Mouse (Mus musculus): ENCODE data around the gene Prox2. TPM values are rescaled to one million over a fixed set of nuclear protein-coding genes. Genes with fewer than 3 reads are reported as not detected.
A peak's percentile ranks its signal among the peaks of the same experiment; 100 is the strongest.

Prox2 gene
- total and polyA plus RNA-seq, 3 experiments: 2.4 to 13.3 (median 4.5) TPM

- TF ChIP-seq CHD2 (IDR thresholded peaks at IDR 0.05; ENCODE audit: low read length): peak; percentile 72
- TF ChIP-seq RAD21 (IDR thresholded peaks at IDR 0.05; ENCODE audit: low read depth, low read length): no peak; the same call in 1 of the 2 replicates
- TF ChIP-seq POLR2AphosphoS2 (IDR thresholded peaks at IDR 0.05; ENCODE audit: low read depth, low read length): no peak
- peak; percentile 74 for TF ChIP-seq TCF12 (IDR thresholded peaks at IDR 0.05; ENCODE audit: low read depth, low read length)
- no peak for TF ChIP-seq USF2 (conservative IDR thresholded peaks at IDR 0.05; ENCODE audit: low read depth, low read length)
- TF ChIP-seq MXI1 (IDR thresholded peaks at IDR 0.05; ENCODE audit: low read depth, low read length): peak; percentile 72
- no peak for TF ChIP-seq CTCF (conservative IDR thresholded peaks at IDR 0.05 in 1 of 2, IDR thresholded peaks at IDR 0.05 in 1 of 2; ENCODE audit: low read depth in 2 of 2, low read length in 2 of 2)
- peak; percentile 44 for TF ChIP-seq BHLHE40 (IDR thresholded peaks at IDR 0.05; ENCODE audit: low read depth, low read length)
- TF ChIP-seq UBTF (IDR thresholded peaks at IDR 0.05; ENCODE audit: low read depth, low read length): no peak
These were observed 59.3 kb downstream of the Prox2 start (continued) for GRCm38 (mm10) chr12:85051218-85051617.

Other genes with a start within 250 kb of the Prox2 start
- under 0.01 and 0.25 TPM in 2 replicates for gene Ltbp2, start 234.2 kb downstream of the Prox2 start, total RNA-seq (2012; rRNA removed)
- gene Ltbp2, start 234.2 kb downstream of the Prox2 start, total RNA-seq (2014; rRNA removed): 0.19 TPM in 1 of 2 replicates, not detected in the other
- 0.61 and 0.97 TPM in 2 replicates for gene Ltbp2, start 234.2 kb downstream of the Prox2 start, polyA plus RNA-seq (2012; ENCODE audit: insufficient read length, low read depth)
- gene Fcf1, start 139.9 kb downstream of the Prox2 start, total RNA-seq (2012; rRNA removed): 152 and 188 TPM in 2 replicates
- 273 and 340 TPM in 2 replicates for gene Fcf1, start 139.9 kb downstream of the Prox2 start, total RNA-seq (2014; rRNA removed)
- gene Fcf1, start 139.9 kb downstream of the Prox2 start, polyA plus RNA-seq (2012; ENCODE audit: insufficient read length, low read depth): 239 and 265 TPM in 2 replicates
- 18.5 and 21.6 TPM in 2 replicates for gene Arel1, start 139.9 kb downstream of the Prox2 start, total RNA-seq (2012; rRNA removed)
- 20.0 and 22.5 TPM in 2 replicates for gene Arel1, start 139.9 kb downstream of the Prox2 start, total RNA-seq (2014; rRNA removed)
- 14.2 and 16.9 TPM in 2 replicates for gene Arel1, start 139.9 kb downstream of the Prox2 start, polyA plus RNA-seq (2012; ENCODE audit: insufficient read length, low read depth)
- 20.1 and 22.3 TPM in 2 replicates for gene Ylpm1, start 114.4 kb downstream of the Prox2 start, total RNA-seq (2012; rRNA removed)
- gene Ylpm1, start 114.4 kb downstream of the Prox2 start, total RNA-seq (2014; rRNA removed): 19.3 and 20.7 TPM in 2 replicates
- gene Ylpm1, start 114.4 kb downstream of the Prox2 start, polyA plus RNA-seq (2012; ENCODE audit: insufficient read length, low read depth): 56.8 and 58.7 TPM in 2 replicates
- 116 and 122 TPM in 2 replicates for gene Dlst, start 74 bp upstream of the Prox2 start, total RNA-seq (2012; rRNA removed)
- gene Dlst, start 74 bp upstream of the Prox2 start, total RNA-seq (2014; rRNA removed): 144 TPM in 2 replicates
- 165 and 208 TPM in 2 replicates for gene Dlst, start 74 bp upstream of the Prox2 start, polyA plus RNA-seq (2012; ENCODE audit: insufficient read length, low read depth)
- gene Rps6kl1, start 40.5 kb upstream of the Prox2 start, total RNA-seq (2012; rRNA removed): 0.21 and 0.97 TPM in 2 replicates
- gene Rps6kl1, start 40.5 kb upstream of the Prox2 start, total RNA-seq (2014; rRNA removed): 0.36 and 0.43 TPM in 2 replicates
- 0.59 and 0.86 TPM in 2 replicates for gene Rps6kl1, start 40.5 kb upstream of the Prox2 start, polyA plus RNA-seq (2012; ENCODE audit: insufficient read length, low read depth)
- 0.34 and 0.50 TPM in 2 replicates for gene Pgf, start 67.0 kb upstream of the Prox2 start, total RNA-seq (2012; rRNA removed)
- gene Pgf, start 67.0 kb upstream of the Prox2 start, total RNA-seq (2014; rRNA removed): 0.64 and 0.76 TPM in 2 replicates
- 0.73 and 1.7 TPM in 2 replicates for gene Pgf, start 67.0 kb upstream of the Prox2 start, polyA plus RNA-seq (2012; ENCODE audit: insufficient read length, low read depth)
- gene Eif2b2, start 108.7 kb upstream of the Prox2 start, total RNA-seq (2012; rRNA removed): 123 and 138 TPM in 2 replicates
- gene Eif2b2, start 108.7 kb upstream of the Prox2 start, total RNA-seq (2014; rRNA removed): 83.6 and 94.9 TPM in 2 replicates
- 143 and 180 TPM in 2 replicates for gene Eif2b2, start 108.7 kb upstream of the Prox2 start, polyA plus RNA-seq (2012; ENCODE audit: insufficient read length, low read depth)
- 6.1 and 7.8 TPM in 2 replicates for gene Mlh3, start 159.8 kb upstream of the Prox2 start, total RNA-seq (2012; rRNA removed)
- 8.2 and 9.8 TPM in 2 replicates for gene Mlh3, start 159.8 kb upstream of the Prox2 start, total RNA-seq (2014; rRNA removed)
- gene Mlh3, start 159.8 kb upstream of the Prox2 start, polyA plus RNA-seq (2012; ENCODE audit: insufficient read length, low read depth): 6.7 and 8.3 TPM in 2 replicates
- 22.7 and 27.5 TPM in 2 replicates for gene Acyp1, start 177.7 kb upstream of the Prox2 start, total RNA-seq (2012; rRNA removed)
- 34.0 and 37.2 TPM in 2 replicates for gene Acyp1, start 177.7 kb upstream of the Prox2 start, total RNA-seq (2014; rRNA removed)
- gene Acyp1, start 177.7 kb upstream of the Prox2 start, polyA plus RNA-seq (2012; ENCODE audit: insufficient read length, low read depth): 10.7 and 15.3 TPM in 2 replicates
- gene Zc2hc1c, start 177.8 kb upstream of the Prox2 start, total RNA-seq (2012; rRNA removed): 0.08 and 0.13 TPM in 2 replicates
- not detected in 2 replicates for gene Zc2hc1c, start 177.8 kb upstream of the Prox2 start, total RNA-seq (2014; rRNA removed)
- 0.13 and 0.19 TPM in 2 replicates for gene Zc2hc1c, start 177.8 kb upstream of the Prox2 start, polyA plus RNA-seq (2012; ENCODE audit: insufficient read length, low read depth)
- gene Nek9, start 228.6 kb upstream of the Prox2 start, total RNA-seq (2012; rRNA removed): 23.5 and 27.4 TPM in 2 replicates
- gene Nek9, start 228.6 kb upstream of the Prox2 start, total RNA-seq (2014; rRNA removed): 12.7 and 15.6 TPM in 2 replicates
- 30.9 and 32.0 TPM in 2 replicates for gene Nek9, start 228.6 kb upstream of the Prox2 start, polyA plus RNA-seq (2012; ENCODE audit: insufficient read length, low read depth)

Data from CH12.LX (cell line).